Comparison of ENCODE assay signal across 8 mouse cellular contexts in genomic region chr6:29215881-29216501, GRCm38 (mm10). TPM values are rescaled to one million over a fixed set of nuclear protein-coding genes. Genes with fewer than 3 reads are reported as not detected.
DNase-seq lines count a peak whose midpoint lies in the region; ATAC-seq and TF ChIP-seq lines count a peak whose summit lies in the region.

TSS of gene Impdh1 (minus strand) at chr6:29216364.

- no peaks in the 10 kb centered on the region for H3K4me1 ChIP-seq in cortical plate, adult 2 months (ENCODE audit: control insufficient read depth, insufficient read depth, low read length)
- peaks cover 4% of the 10 kb centered on the region; the same call in 1 of the 2 replicates for H3K4me1 ChIP-seq in intestine, postnatal 0 days (replicated peaks; ENCODE audit: control insufficient read depth, insufficient read depth, low read length)
- H3K4me1 ChIP-seq in limb, embryonic 13.5 days = peaks cover 34% of the 10 kb centered on the region
- H3K4me1 ChIP-seq in midbrain, embryonic 15.5 days = peaks cover 39% of the 10 kb centered on the region

- H3K4me3 ChIP-seq in cortical plate, adult 2 months (ENCODE audit: insufficient read depth, low read length) = peak within 1 kb of the TSS; percentile 67
- peak within 1 kb of the TSS; percentile 70 for H3K4me3 ChIP-seq in intestine, postnatal 0 days (ENCODE audit: low read depth, low read length)
- H3K4me3 ChIP-seq in limb, embryonic 13.5 days = peak within 1 kb of the TSS; percentile 69
- peak within 1 kb of the TSS; percentile 78 for H3K4me3 ChIP-seq in midbrain, embryonic 15.5 days

- peak within 1 kb of the TSS; percentile 66 for H3K9ac ChIP-seq in intestine, postnatal 0 days (ENCODE audit: low read depth, low read length)
- peak within 1 kb of the TSS; percentile 70 for H3K9ac ChIP-seq in limb, embryonic 13.5 days
- peak within 1 kb of the TSS; percentile 53 for H3K9ac ChIP-seq in midbrain, embryonic 15.5 days

- DNase-seq in left cerebral cortex, adult 18-20 months (ENCODE audit: low spot score in 2 of 2) = peak; percentile 44 to 57
- DNase-seq in left cerebral cortex, adult 11 months (ENCODE audit: low spot score) = no peak
- no peak for DNase-seq in gonadal fat pad, adult 2 months (ENCODE audit: low read depth)
- DNase-seq in spleen, postnatal 36 days (ENCODE audit: low spot score in 2 of 2) = peak; percentile 83 to 88

- no peaks in the 10 kb centered on the region for H3K9me3 ChIP-seq in intestine, postnatal 0 days (ENCODE audit: control insufficient read depth)
- no peaks in the 10 kb centered on the region for H3K9me3 ChIP-seq in limb, embryonic 13.5 days
- no peaks in the 10 kb centered on the region for H3K9me3 ChIP-seq in midbrain, embryonic 15.5 days

- peak; percentile 70 for ATAC-seq in intestine, postnatal 0 days
- peak; percentile 69 for ATAC-seq in limb, embryonic 13.5 days (ENCODE audit: low FRiP score, low read depth)
- peak; percentile 43 for ATAC-seq in midbrain, embryonic 15.5 days (replicated peaks)

- H3K4me2 ChIP-seq in intestine, postnatal 0 days (replicated peaks; ENCODE audit: low read depth) = peak within 1 kb of the TSS; percentile 99
- H3K4me2 ChIP-seq in limb, embryonic 13.5 days (replicated peaks) = peak within 1 kb of the TSS; percentile 99
- H3K4me2 ChIP-seq in midbrain, embryonic 15.5 days = peak within 1 kb of the TSS; percentile 98

- H3K27ac ChIP-seq in cortical plate, adult 2 months (ENCODE audit: insufficient read depth, low read length) = peak within 1 kb of the TSS; percentile 27
- no peak within 1 kb of the TSS; the same call in 1 of the 2 replicates for H3K27ac ChIP-seq in intestine, postnatal 0 days (ENCODE audit: low read depth, low read length)
- no peak within 1 kb of the TSS for H3K27ac ChIP-seq in limb, embryonic 13.5 days
- H3K27ac ChIP-seq in midbrain, embryonic 15.5 days = peak within 1 kb of the TSS; percentile 18; the same call in 1 of the 2 replicates

- WGBS in intestine, postnatal 0 days = under 1% methylated on average over 54 of the region's 56 CpGs
- under 1% methylated on average over 56 of the region's 56 CpGs for WGBS in limb, embryonic 13.5 days
- under 1% methylated on average over 54 of the region's 56 CpGs for WGBS in midbrain, embryonic 15.5 days

- TF ChIP-seq POLR2A in cortical plate, adult 2 months (IDR thresholded peaks at IDR 0.05; ENCODE audit: extremely low read depth, insufficient read depth, low read length) = 0 out of 2 replicates have a peak, but pooled peaks have one; percentile 9

- no peaks in the 10 kb centered on the region for H3K36me3 ChIP-seq in intestine, postnatal 0 days (ENCODE audit: control insufficient read depth, insufficient read depth)
- H3K36me3 ChIP-seq in limb, embryonic 13.5 days = no peaks in the 10 kb centered on the region
- H3K36me3 ChIP-seq in midbrain, embryonic 15.5 days (replicated peaks) = no peaks in the 10 kb centered on the region

- no peaks in the 10 kb centered on the region for H3K27me3 ChIP-seq in intestine, postnatal 0 days (replicated peaks; ENCODE audit: control insufficient read depth, insufficient read depth, low read length)
- peaks cover 28% of the 10 kb centered on the region for H3K27me3 ChIP-seq in limb, embryonic 13.5 days
- H3K27me3 ChIP-seq in midbrain, embryonic 15.5 days (replicated peaks) = peaks cover 9% of the 10 kb centered on the region; the same call in 1 of the 2 replicates

- TF ChIP-seq CTCF in cortical plate, adult 2 months (IDR thresholded peaks at IDR 0.05; ENCODE audit: extremely low read depth, insufficient read depth, low read length) = no peak
- no peak for TF ChIP-seq CTCF in intestine, postnatal 0 days (IDR thresholded peaks at IDR 0.05; ENCODE audit: low read depth)

RNA-seq across cellular contexts. Expression of gene Impdh1, which starts in this region (rescaled TPM):
- total RNA-seq in left cerebral cortex, adult 18-20 months (2021) = 10 to 100 TPM; 56.7 to 58.6 TPM
- 64.4 and 65.6 TPM in 2 replicates for polyA plus RNA-seq in cortical plate, adult 2 months (2012; rRNA removed)
- polyA plus RNA-seq in gonadal fat pad, adult 2 months (2012; rRNA removed) = 35.8 and 36.5 TPM in 2 replicates
- polyA plus RNA-seq in intestine, postnatal 0 days (2015; fragmentation: Nextera tagmentation; extraction: Ambion mirVana) = 10.6 and 11.7 TPM in 2 replicates
- polyA plus RNA-seq in limb, embryonic 13.5 days (2015; fragmentation: Nextera tagmentation; extraction: Ambion mirVana) = 49.9 and 51.7 TPM in 2 replicates
- 59.3 and 63.4 TPM in 2 replicates for polyA plus RNA-seq in midbrain, embryonic 15.5 days (2015; fragmentation: Nextera tagmentation; extraction: Ambion mirVana)

Comparison
In these comparisons a context has a peak if more than half of its experiments do, and no peak if none do; other contexts are left out.
1. DNase-seq: peak in left cerebral cortex, adult 18-20 months (2 of 2) and spleen, postnatal 36 days (2 of 2); none in left cerebral cortex, adult 11 months (single experiment) and gonadal fat pad, adult 2 months (single experiment).
2. H3K27ac ChIP-seq: peak in cortical plate, adult 2 months (single experiment) and midbrain, embryonic 15.5 days (single experiment); none in intestine, postnatal 0 days (single experiment) and limb, embryonic 13.5 days (single experiment).
3. Peak in every context shown above with its lines, with median percentiles within 50 percentile points of each other: H3K4me3 ChIP-seq, ATAC-seq, H3K4me2 ChIP-seq and H3K9ac ChIP-seq.